Mouse (Mus musculus): ENCODE measurements at regions not wholly inside any gene's neighbourhood (a gene's known extent, or its start where the extent isn't known, plus 50 kb on each side); places are given as distances from the start of the nearest gene placed in this dataset.
"Not testable (repeated sequence)": the region's sequence is repeated elsewhere in the genome, so short reads cannot be mapped to it uniquely, and the experiment has no call there.

DNA sequence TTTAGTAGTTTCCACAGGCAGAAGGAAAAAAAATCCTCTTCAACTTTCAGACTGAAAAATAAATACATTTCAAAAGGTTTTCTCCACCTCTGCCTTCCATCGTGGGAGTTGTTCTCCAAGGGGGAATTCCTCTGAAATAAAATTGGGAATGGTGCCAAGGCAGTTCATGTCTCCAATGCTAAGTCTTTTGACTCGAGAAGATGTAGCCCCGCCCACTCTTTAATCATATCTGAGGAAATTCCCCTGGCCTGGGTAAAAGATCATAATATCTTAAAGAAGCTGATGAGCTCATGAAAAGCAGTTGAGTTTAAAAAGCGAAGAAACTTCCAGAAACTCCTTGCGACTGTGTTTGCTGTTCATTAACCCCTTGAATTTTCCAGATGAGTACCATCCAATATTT lies 185.3 kb upstream of the Gm37988 start:
- no peak for ATAC-seq (replicated peaks)

DNA sequence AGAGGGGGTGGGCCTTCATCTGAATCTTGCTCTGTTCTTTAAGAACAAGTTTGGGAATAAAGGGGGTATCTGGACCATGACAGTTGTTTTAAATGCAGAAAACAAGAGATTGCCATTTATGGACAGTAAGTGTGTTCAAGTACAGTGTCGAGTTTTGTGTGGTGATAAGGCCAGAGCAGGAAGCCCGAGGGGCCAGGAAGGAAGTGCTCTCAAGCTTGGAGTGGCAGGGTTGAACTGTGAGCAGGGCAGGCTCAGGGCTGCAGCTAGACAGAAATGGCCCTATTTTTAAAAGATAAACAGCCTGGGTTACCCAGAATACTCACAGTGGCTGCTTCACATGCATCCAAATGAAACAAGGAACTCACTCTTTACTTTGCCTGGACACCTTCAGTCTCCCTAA lies 184.4 kb upstream of the Gm37988 start:
- Histone ChIP-seq H3K4me2 (no peak overlapping the region), H3K9ac (no peak overlapping the region)

More for the DNA sequence above, 185.3 kb upstream of the Gm37988 start:
- no peak overlapping the region for H3K9ac ChIP-seq
- H3K27me3 ChIP-seq (replicated peaks) = no peaks in the 10 kb centered on the region
- H3K4me2 ChIP-seq = no peak overlapping the region
- H3K4me1 ChIP-seq = no peaks in the 10 kb centered on the region
- no peaks in the 10 kb centered on the region for H3K9me3 ChIP-seq
- H3K27ac ChIP-seq = no peak overlapping the region
- no peak overlapping the region for H3K4me3 ChIP-seq
- WGBS = 68% methylated on average over 5 of the region's 5 CpGs
- no peaks in the 10 kb centered on the region for H3K36me3 ChIP-seq (replicated peaks)

DNA sequence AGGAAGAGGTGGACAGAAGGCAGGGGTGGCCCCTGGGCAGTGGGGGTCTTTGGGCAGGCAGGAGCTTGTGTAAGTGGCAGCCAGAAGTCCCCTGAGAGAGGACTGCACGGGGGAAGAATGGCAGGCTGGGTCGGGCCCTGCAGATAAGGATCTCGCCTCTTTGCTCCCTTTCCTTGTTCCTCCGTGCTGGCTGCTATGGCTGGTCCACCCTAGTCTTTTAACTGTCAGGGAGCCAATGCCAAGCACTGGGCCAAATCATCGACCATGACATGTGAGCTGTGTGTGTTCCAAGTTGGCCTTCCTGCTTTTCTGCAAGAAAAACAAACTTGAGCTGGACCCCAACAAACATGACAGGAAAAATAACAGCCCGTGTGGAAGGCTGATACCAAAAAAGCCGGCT lies 153.8 kb upstream of the Gm37988 start:
- H3K4me3 ChIP-seq = no peak overlapping the region
- no peaks in the 10 kb centered on the region for H3K9me3 ChIP-seq
- no peak overlapping the region for H3K4me2 ChIP-seq
- no peaks in the 10 kb centered on the region for H3K27me3 ChIP-seq (replicated peaks)
- no peaks in the 10 kb centered on the region for H3K4me1 ChIP-seq
- ATAC-seq (replicated peaks) = no peak
- no peaks in the 10 kb centered on the region for H3K36me3 ChIP-seq (replicated peaks)
- 59% methylated on average over 7 of the region's 7 CpGs for WGBS
- no peak overlapping the region for H3K9ac ChIP-seq
- H3K27ac ChIP-seq = no peak overlapping the region

More for the DNA sequence above, 184.4 kb upstream of the Gm37988 start:
- Histone ChIP-seq H3K4me1 (no peaks in the 10 kb centered on the region), H3K36me3 (replicated peaks) (no peaks in the 10 kb centered on the region), H3K27me3 (replicated peaks) (no peaks in the 10 kb centered on the region), H3K27ac (no peak overlapping the region), H3K4me3 (no peak overlapping the region), H3K9me3 (no peaks in the 10 kb centered on the region)
- WGBS = 62% methylated on average over 2 of the region's 2 CpGs
- ATAC-seq (replicated peaks) = no peak

DNA sequence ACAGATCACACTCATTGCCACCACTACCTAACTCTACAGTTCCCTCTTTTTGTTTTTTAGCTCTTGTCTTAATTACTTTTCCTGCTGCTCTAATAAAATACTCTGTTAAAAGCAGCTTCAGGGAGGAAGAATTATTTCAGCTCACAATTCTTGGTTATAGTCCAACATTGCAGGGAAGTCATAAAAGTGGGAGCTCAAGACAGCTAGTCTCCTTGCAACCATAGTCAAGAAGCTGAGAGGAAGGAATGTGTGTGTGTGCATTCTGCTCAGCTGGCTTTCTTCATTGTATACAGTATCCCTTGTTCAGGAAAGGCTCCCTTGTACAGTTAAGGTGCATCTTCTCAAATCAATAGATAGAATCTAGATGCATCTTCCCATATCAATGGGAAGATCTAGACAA lies 152.4 kb upstream of the Gm37988 start:
- Histone ChIP-seq H3K4me1 (no peaks in the 10 kb centered on the region), H3K27ac (no peak overlapping the region), H3K4me2 (no peak overlapping the region), H3K4me3 (no peak overlapping the region), H3K36me3 (replicated peaks) (no peaks in the 10 kb centered on the region), H3K9ac (no peak overlapping the region), H3K9me3 (no peaks in the 10 kb centered on the region), H3K27me3 (replicated peaks) (no peaks in the 10 kb centered on the region)
- no peak for ATAC-seq (replicated peaks)

DNA sequence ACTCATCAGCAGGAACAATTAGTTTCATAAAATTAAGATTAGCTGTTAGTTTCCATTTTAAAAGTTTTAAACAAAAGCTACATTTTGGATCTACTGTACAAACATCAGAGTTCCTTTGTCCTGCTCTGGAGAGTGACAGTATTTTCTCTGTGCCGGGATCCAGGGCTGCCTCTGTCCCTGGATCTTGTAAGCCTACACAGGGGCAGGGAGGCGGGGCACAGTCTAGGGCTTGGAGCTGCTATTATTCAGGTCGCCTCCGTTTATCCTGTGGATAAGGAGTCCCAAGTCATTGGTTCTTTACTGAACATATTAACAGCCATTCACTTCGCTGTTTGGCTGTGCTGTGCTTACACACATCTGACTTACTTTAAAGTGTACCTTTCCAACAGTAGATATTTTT lies 150.8 kb upstream of the Gm37988 start:
- ATAC-seq (replicated peaks) = peak; percentile 54; the same call in 1 of the 2 replicates
- no peak overlapping the region for H3K4me3 ChIP-seq
- H3K4me1 ChIP-seq = no peaks in the 10 kb centered on the region
- no peaks in the 10 kb centered on the region for H3K36me3 ChIP-seq (replicated peaks)
- H3K27me3 ChIP-seq (replicated peaks) = no peaks in the 10 kb centered on the region
- 30% methylated on average over 5 of the region's 5 CpGs for WGBS
- no peaks in the 10 kb centered on the region for H3K9me3 ChIP-seq
- H3K4me2 ChIP-seq = no peak overlapping the region
- H3K27ac ChIP-seq = no peak overlapping the region
- H3K9ac ChIP-seq = no peak overlapping the region

DNA sequence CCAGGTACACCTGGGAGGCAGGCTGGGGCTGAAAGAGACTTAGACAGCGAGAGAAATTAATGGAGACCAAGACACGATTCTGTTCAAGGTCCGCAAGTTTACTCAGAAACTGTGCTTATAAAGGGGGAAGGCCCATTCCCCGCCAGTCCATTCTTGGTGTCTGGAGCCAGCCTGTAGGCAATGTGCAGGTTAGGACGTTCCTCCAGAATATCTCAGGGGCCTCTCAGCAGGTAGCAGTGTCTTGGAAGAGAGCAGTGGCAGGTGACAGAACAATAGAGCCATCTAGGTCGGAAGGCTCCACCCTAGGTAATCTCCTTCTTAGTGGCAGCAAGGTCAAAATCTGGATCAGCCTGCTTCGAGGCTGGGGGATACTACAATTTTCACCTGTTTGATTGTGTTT lies 147.6 kb upstream of the Gm37988 start:
- not testable (repeated sequence) for H3K4me3 ChIP-seq; H3K27ac ChIP-seq; H3K27me3 ChIP-seq (replicated peaks); H3K9ac ChIP-seq; H3K9me3 ChIP-seq; H3K36me3 ChIP-seq (replicated peaks); H3K4me2 ChIP-seq; H3K4me1 ChIP-seq; ATAC-seq (replicated peaks)
- WGBS = 81% methylated on average over 7 of the region's 7 CpGs

DNA sequence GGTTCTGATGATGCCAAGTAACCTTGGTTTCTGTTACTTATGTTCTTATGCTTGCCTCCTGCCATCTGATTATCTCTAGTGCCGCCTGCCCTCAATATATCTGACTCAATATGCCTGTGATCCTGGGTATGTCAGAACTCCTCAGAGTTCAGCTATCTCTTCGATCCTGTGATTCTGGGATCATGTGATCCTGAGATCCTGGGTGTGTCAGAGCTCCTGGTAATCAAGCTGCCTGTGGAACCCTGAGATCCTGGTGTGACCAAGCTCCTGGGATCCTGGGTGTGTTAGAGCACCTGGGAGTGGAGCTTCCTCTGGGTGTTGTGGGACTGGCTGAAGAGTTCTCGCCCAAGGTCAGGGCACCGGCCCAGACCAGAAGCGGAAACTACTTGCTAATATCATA lies 147.1 kb upstream of the Gm37988 start:
- not testable (repeated sequence) for H3K9ac ChIP-seq; H3K27ac ChIP-seq; H3K9me3 ChIP-seq; H3K27me3 ChIP-seq (replicated peaks); H3K4me1 ChIP-seq; H3K36me3 ChIP-seq (replicated peaks); H3K4me3 ChIP-seq; ATAC-seq (replicated peaks); H3K4me2 ChIP-seq
- WGBS = 93% methylated on average over 5 of the region's 5 CpGs

DNA sequence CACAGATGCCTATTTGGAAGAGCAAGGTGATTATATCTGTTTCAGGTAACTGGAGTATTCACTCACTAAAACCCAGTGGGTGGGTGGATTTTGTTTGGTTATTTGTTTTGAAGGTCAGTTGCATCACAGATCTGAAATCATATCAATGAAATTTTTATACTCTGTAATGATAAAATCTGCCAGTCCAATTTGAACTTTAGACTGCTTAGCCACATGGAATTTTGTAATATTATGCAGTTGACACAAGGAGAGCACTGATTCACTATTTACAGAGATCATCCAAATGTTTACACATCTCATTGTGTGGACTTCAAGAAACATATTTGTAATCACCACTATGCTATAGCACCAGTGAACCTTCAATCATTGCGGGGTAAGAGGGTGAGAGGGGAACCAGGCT lies 145.9 kb upstream of the Gm37988 start:
- H3K4me3 ChIP-seq = no peak overlapping the region
- WGBS = 94% methylated on average over 1 of the region's 1 CpGs

DNA sequence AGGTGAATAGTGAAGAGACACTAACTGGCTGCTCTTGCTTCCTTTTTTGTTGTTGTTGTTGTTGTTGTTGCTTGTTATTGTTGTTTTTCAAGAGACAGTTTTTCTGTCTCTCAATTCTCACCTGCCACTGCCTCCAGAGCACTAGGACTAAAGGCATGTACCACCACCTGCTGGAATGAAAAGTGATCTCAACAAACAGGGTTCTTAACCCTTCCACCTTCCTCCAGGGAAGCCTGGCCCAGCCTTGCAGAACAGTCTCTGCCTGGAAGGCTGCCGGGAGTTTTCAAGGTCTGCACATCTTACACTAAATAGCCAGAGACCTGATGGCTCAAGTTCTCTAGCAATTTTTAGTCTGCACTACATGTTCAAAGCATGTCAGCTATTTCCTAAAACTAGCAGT lies 138.0 kb upstream of the Gm37988 start:
- H3K27ac ChIP-seq = no peak overlapping the region
- no peak overlapping the region for H3K4me2 ChIP-seq
- H3K4me1 ChIP-seq = no peaks in the 10 kb centered on the region
- H3K4me3 ChIP-seq = no peak overlapping the region
- WGBS = 71% methylated on average over 1 of the region's 1 CpGs
- ATAC-seq (replicated peaks) = no peak
- no peaks in the 10 kb centered on the region for H3K27me3 ChIP-seq (replicated peaks)
- no peaks in the 10 kb centered on the region for H3K9me3 ChIP-seq
- H3K36me3 ChIP-seq (replicated peaks) = no peaks in the 10 kb centered on the region
- H3K9ac ChIP-seq = no peak overlapping the region

More for the DNA sequence above, 145.9 kb upstream of the Gm37988 start:
- H3K9ac ChIP-seq = no peak overlapping the region
- no peak overlapping the region for H3K27ac ChIP-seq
- H3K9me3 ChIP-seq = no peaks in the 10 kb centered on the region
- no peak for ATAC-seq (replicated peaks)
- H3K4me2 ChIP-seq = no peak overlapping the region
- no peaks in the 10 kb centered on the region for H3K4me1 ChIP-seq
- H3K36me3 ChIP-seq (replicated peaks) = no peaks in the 10 kb centered on the region
- no peaks in the 10 kb centered on the region for H3K27me3 ChIP-seq (replicated peaks)

DNA sequence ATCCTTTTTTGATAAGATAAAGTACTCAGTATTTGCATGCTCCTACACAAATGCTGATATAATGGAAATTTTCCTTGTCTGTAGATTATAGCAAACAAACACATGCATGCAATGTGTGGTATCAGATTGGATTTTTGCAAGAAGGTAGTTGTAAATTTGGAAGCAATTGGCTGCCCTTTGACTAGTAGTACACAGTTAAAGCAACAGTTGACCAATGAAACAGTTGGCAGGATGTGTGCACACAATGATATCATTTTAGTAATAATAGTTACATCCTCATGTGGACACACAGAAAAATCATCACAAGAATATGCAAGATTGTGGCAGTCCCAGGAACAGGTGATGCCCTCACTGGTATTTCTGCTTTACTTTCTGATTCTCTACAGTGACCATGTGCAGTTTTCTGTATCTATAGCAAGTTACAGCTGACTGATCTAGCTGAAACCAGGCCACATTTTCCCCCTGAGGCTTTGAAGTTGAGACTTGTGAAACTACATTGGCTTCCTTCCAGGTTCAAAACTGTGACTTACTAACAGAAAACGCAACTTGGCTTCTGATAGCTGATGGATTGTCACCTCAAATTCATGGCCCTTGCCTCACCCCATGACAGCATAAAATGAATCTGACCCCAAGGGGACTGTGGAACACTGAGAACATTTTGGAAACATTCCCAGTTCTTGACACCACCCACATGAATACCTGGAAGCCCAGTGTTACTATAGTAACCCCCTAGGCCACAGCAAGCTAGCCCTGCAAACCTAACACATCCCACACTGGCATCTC lies 136.3 kb upstream of the Gm37988 start:
- 68% methylated on average over 1 of the region's 1 CpGs for WGBS
- Histone ChIP-seq H3K36me3 (replicated peaks) (no peaks in the 10 kb centered on the region), H3K4me3 (no peak overlapping the region), H3K9ac (no peak overlapping the region), H3K9me3 (no peaks in the 10 kb centered on the region), H3K4me1 (no peaks in the 10 kb centered on the region), H3K27me3 (replicated peaks) (no peaks in the 10 kb centered on the region), H3K4me2 (no peak overlapping the region), H3K27ac (no peak overlapping the region)
- ATAC-seq (replicated peaks) = no peak

DNA sequence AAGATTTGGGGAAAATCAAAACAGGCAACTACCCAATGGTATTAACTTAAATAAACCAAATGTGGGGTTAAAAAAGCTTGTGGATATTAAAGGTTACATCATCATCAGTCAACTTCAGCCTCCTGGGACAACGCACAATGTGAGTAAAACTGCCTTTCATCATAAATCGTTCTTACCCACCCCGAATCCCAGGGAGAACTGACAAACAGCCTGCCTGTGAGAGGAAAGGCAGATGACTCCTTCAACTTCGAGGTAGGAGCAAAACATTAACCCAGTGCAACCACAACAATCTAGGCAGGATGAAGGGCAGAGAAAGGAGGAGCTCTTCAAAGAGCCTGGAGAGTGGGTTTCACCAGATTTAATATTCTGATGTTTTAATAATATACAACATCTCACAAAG lies 135.3 kb upstream of the Gm37988 start:
- no peaks in the 10 kb centered on the region for H3K9me3 ChIP-seq
- WGBS = 78% methylated on average over 4 of the region's 4 CpGs
- no peak for ATAC-seq (replicated peaks)

DNA sequence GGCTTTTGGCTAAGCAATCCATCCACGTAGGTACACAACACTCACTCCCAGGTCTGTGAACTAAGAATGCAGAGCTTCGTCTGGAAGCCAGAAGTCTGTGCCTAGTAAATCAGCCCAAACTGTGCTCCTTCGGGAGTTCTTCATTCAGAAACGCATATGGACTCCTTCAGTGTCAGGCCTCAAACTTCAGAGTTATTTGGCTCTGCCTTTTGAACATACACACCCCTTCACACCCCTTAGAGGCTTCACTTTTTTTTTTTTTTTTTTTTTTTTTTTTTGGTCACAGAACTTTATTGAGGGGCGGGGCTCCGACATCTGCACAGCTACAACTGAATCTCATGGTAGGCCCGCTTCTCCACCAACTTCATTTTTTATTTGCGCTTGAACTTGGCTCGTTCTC lies 120.1 kb upstream of the Gm37988 start:
- Histone ChIP-seq H3K36me3 (replicated peaks) (no peaks in the 10 kb centered on the region), H3K4me3 (no peak overlapping the region), H3K4me2 (no peak overlapping the region), H3K9ac (no peak overlapping the region), H3K4me1 (no peaks in the 10 kb centered on the region), H3K9me3 (no peaks in the 10 kb centered on the region), H3K27me3 (replicated peaks) (no peaks in the 10 kb centered on the region), H3K27ac (no peak overlapping the region)
- WGBS = 95% methylated on average over 9 of the region's 9 CpGs
- ATAC-seq (replicated peaks) = no peak

More for the DNA sequence above, 135.3 kb upstream of the Gm37988 start:
- Histone ChIP-seq H3K36me3 (replicated peaks) (no peaks in the 10 kb centered on the region), H3K27me3 (replicated peaks) (no peaks in the 10 kb centered on the region), H3K27ac (no peak overlapping the region), H3K9ac (no peak overlapping the region), H3K4me3 (no peak overlapping the region), H3K4me1 (no peaks in the 10 kb centered on the region), H3K4me2 (no peak overlapping the region)

DNA sequence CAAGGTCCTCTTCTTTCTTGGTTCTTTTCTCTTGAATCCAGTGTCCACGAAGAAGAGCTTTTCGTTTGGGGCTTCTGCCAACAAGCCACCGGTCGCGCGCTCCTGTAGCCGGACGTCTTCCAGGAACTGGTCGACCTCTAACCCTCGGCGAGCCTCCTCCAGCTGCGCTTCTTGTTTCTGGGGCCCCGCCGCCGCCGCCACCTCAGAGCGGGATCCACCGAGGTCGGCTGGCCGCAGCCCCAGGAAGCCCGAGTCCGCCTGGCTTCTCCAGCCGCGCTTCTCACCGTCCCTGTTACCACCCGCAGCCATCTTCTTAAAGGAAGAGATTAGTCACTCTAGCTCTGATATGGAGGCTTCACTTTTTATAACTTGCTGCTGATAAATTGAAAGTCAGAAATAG lies 118.6 kb upstream of the Gm37988 start:
- 24% methylated on average over 26 of the region's 26 CpGs for WGBS
- Histone ChIP-seq H3K4me1 (no peaks in the 10 kb centered on the region), H3K9me3 (no peaks in the 10 kb centered on the region), H3K27me3 (replicated peaks) (no peaks in the 10 kb centered on the region), H3K27ac (no peak overlapping the region), H3K36me3 (replicated peaks) (no peaks in the 10 kb centered on the region), H3K4me3 (peak overlapping the region; percentile 22), H3K4me2 (peak overlapping the region; percentile 39), H3K9ac (no peak overlapping the region)
- no peak for ATAC-seq (replicated peaks)

Data from midbrain, embryonic 15.5 days (tissue).